Mouse (Mus musculus) limb, embryonic 13.5 days (tissue): ENCODE data around the gene Hs3st1. TPM values are rescaled to one million over a fixed set of nuclear protein-coding genes. Genes with fewer than 3 reads are reported as not detected.

Experiments
- ATAC-seq: fragments of 200-750 bp; cut with Nextera tagmentation; 2 replicates; pipeline ENCODE4 v1.8.0; 2017; ENCODE audit warnings: low read depth, moderate number of reproducible peaks, moderate TSS enrichment; ENCODE audit not compliant: low FRiP score
- H3K27ac ChIP-seq: fragments of 300-500 bp; sonication (generic); 2 replicates; pipeline ENCODE4 v1.5.1; 2015; ENCODE audit warnings: inconsistent platforms, mild to moderate bottlenecking, moderate library complexity
- H3K27me3 ChIP-seq: fragments of 300-500 bp; sonication (generic); 2 replicates; pipeline ENCODE4 v1.6.1; 2015; ENCODE audit warnings: mild to moderate bottlenecking, inconsistent platforms
- H3K36me3 ChIP-seq: fragments of 300-500 bp; sonication (generic); 2 replicates; pipeline ENCODE4 v1.6.1; 2015; ENCODE audit warnings: inconsistent platforms, mild to moderate bottlenecking, moderate library complexity
- H3K4me1 ChIP-seq: fragments of 300-500 bp; sonication (generic); 2 replicates; pipeline ENCODE4 v1.6.1; 2015; ENCODE audit warnings: inconsistent platforms
- H3K4me2 ChIP-seq: fragments of 300-500 bp; sonication (generic); replicated peaks from 2 replicates; pipeline ENCODE4 v1.6.1; 2015; ENCODE audit warnings: inconsistent platforms, mild to moderate bottlenecking, moderate library complexity
- H3K4me3 ChIP-seq: fragments of 300-500 bp; sonication (generic); 2 replicates; pipeline ENCODE4 v1.5.1; 2015; ENCODE audit warnings: moderate library complexity, mild to moderate bottlenecking, inconsistent platforms
- H3K9ac ChIP-seq: fragments of 300-500 bp; sonication (generic); 2 replicates; pipeline ENCODE4 v1.6.1; 2015; ENCODE audit warnings: mild to moderate bottlenecking, inconsistent platforms
- H3K9me3 ChIP-seq: fragments of 300-500 bp; sonication (generic); 2 replicates; pipeline ENCODE4 v1.6.1; 2016; ENCODE audit warnings: inconsistent platforms
- WGBS: fragments of 180-500 bp; shearing (Covaris S2); methylation state at CpG from one replicate; pipeline ENCODE4 v1.1.7; 2015; 5-methylcytosine and 5-hydroxymethylcytosine counted together
- polyA plus RNA-seq: library from polyadenylated mRNA; unstranded; fragments of >200 nt; fragmentation: Nextera tagmentation; extraction: Ambion mirVana; gene quantifications from 2 replicates; pipeline ENCODE4 v1.2.1, GENCODE M21; 2015

Gene Hs3st1
- polyA plus RNA-seq, 1 experiment from 2014 or later = 17.3 TPM

DNA sequence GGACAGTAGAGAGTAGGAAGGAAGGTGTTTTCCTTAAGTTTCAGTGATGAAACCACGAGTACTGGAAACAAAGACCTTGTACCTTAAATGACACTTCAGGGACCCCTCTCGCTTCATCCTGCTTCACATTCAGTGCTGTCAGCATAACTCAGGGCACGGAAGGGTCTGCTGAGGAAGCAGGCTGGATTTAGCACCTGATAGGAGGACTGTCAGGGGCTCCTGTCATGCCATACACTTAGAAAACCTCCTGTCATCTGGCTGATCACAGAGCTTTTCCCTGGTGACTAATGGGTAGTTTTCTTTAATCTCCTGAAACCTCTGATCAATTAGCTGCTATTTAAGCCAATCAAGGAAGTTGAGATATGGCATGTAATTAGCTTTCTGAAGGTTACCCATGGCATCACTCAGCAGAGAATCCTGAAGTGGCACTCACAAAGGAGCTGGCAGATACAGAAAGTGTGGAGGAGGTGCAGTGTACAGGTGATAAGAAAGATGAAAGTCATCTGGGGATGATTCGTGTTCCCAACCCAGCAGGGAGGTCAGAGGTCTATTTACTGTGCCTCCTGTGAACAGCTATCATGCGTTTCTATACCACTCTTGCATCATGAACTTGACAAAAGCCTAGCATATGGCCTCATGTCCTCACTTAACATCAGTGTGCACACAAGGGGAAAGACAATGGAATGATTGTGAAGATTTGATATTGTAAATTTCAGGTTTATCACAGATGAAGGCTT is 22.1 kb downstream of the Hs3st1 start:
- Histone ChIP-seq H3K27ac (no peak overlapping the region), H3K9ac (no peak overlapping the region), H3K4me3 (no peak overlapping the region), H3K9me3 (no peaks in the 10 kb centered on the region), H3K4me1 (no peaks in the 10 kb centered on the region), H3K4me2 (no peak overlapping the region), H3K36me3 (no peaks in the 10 kb centered on the region), H3K27me3 (no peaks in the 10 kb centered on the region)
- ATAC-seq = no peak
- 28% methylated on average over 5 of the region's 5 CpGs for WGBS

DNA sequence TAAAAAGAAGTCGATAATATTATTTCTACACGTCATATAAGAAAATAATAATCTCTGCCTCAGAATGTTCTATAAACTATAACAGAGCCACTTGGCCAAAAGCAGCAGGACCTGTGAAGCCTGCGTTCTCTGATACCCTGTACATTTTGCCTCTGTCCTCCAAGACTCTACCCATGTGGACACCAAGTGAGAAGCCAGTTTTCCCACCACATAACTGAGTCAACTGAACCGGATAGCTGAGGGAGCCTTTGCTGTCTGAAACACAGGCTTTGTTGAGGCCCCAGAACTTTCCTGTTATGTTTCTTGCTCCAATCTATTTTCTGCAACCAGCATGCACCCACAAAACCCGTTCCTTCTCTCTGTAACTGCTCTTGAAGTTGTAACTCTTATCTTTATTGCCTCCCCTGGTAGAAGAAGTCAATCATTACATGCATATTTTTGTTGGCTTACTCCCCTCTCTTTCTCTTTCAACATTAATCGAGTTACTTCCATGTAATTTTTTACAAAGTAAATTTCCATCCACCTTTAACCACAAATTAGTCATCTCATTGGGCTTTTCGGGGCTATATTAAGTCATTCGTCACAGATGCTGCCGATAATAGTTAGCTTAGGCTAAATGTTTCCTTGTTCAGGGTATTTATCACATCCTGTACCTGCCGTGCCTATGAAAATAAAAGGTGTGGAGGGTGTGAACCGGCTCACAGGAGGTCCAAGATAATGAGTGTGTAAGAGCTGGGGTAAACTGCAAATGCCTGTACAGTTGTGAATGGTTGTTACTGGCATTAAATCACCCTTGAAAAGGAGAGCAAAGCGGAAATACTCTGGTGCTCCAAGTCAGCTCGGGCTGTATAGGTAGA is 39.4 kb downstream of the Hs3st1 start:
- peaks cover 10% of the 10 kb centered on the region for H3K4me1 ChIP-seq
- peak overlapping the region; percentile 26 for H3K4me2 ChIP-seq
- WGBS = 40% methylated on average over 13 of the region's 13 CpGs
- no peak; the same call in 1 of the 2 replicates for ATAC-seq
- no peak overlapping the region for H3K9ac ChIP-seq
- no peak overlapping the region for H3K27ac ChIP-seq
- no peaks in the 10 kb centered on the region for H3K36me3 ChIP-seq
- H3K27me3 ChIP-seq = no peaks in the 10 kb centered on the region
- H3K4me3 ChIP-seq = no peak overlapping the region
- H3K9me3 ChIP-seq = no peaks in the 10 kb centered on the region

DNA sequence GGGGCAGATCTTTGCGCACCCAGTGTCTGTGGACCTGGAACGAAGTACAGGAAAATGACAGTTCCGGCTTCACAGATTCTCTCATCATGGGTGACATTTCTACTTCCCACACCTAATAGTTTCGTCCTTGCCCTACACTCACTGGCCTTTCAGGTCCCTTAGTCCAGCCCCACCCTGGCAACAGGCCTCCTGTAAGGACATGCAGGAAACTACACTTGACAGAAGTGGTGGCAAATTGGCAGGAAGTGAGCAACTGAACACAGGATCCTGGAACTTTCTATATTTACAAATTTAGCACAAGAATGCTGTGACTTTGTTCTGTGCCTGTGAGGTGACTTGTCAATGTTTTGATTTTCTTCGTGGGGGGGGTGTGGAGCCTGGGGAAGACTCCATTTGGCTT is 40.1 kb downstream of the Hs3st1 start:
- no peaks in the 10 kb centered on the region for H3K9me3 ChIP-seq
- no peak for ATAC-seq
- 76% methylated on average over 5 of the region's 5 CpGs for WGBS
- H3K4me1 ChIP-seq = peaks cover 10% of the 10 kb centered on the region
- no peak overlapping the region for H3K9ac ChIP-seq
- H3K36me3 ChIP-seq = no peaks in the 10 kb centered on the region
- H3K27me3 ChIP-seq = no peaks in the 10 kb centered on the region
- no peak overlapping the region for H3K4me3 ChIP-seq
- H3K27ac ChIP-seq = no peak overlapping the region
- H3K4me2 ChIP-seq = no peak overlapping the region

DNA sequence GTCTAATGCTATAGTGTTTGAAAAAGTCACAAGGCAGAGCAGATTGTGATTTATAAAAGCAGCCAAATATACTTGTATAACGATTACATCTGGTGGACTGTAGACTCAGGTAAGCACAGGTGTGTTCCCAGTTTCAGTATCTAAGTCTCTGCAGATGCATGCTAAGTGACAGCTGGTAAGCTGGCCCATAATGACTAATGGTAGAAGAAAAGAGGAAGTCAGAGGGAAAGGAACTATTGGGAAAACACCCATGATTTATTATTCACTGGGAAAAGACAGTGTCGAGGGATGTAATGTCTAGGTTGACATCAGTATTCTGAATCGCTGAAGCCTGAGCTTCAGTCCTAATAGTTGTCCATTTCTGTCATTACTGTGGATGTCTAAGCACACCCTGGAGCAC is 49.7 kb downstream of the Hs3st1 start:
- H3K4me3 ChIP-seq = no peak overlapping the region
- H3K9ac ChIP-seq = no peak overlapping the region
- 83% methylated on average over 3 of the region's 3 CpGs for WGBS
- H3K27ac ChIP-seq = no peak overlapping the region
- no peaks in the 10 kb centered on the region for H3K4me1 ChIP-seq
- H3K27me3 ChIP-seq = peaks cover 7% of the 10 kb centered on the region; the same call in 1 of the 2 replicates
- H3K9me3 ChIP-seq = no peaks in the 10 kb centered on the region
- no peak for ATAC-seq
- H3K36me3 ChIP-seq = no peaks in the 10 kb centered on the region
- no peak overlapping the region for H3K4me2 ChIP-seq

DNA sequence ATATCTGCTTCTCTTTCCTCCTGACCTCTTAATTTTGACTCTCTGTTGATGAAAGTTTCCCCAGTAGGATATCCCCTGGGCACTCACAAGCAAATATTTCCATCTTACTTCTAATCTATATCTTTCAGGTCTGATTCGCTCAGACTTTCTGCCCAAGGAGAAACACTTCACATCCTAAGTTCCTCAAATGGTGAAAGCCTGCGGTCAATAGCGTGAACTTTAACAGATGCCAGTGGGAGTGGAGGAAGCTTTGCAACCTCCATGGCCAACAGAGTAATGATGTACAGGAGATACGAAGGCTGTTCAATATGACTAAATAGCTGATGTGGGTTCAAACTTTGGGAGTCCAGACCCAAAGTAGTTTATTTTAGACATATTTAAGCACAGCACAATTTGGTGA is 94.4 kb downstream of the Hs3st1 start:
- no peak overlapping the region for H3K4me2 ChIP-seq
- WGBS = 96% methylated on average over 4 of the region's 4 CpGs
- H3K4me1 ChIP-seq = no peaks in the 10 kb centered on the region
- no peaks in the 10 kb centered on the region for H3K36me3 ChIP-seq
- no peaks in the 10 kb centered on the region for H3K27me3 ChIP-seq
- no peak overlapping the region for H3K4me3 ChIP-seq
- H3K9ac ChIP-seq = no peak overlapping the region
- no peaks in the 10 kb centered on the region for H3K9me3 ChIP-seq
- H3K27ac ChIP-seq = no peak overlapping the region
- ATAC-seq = no peak

DNA sequence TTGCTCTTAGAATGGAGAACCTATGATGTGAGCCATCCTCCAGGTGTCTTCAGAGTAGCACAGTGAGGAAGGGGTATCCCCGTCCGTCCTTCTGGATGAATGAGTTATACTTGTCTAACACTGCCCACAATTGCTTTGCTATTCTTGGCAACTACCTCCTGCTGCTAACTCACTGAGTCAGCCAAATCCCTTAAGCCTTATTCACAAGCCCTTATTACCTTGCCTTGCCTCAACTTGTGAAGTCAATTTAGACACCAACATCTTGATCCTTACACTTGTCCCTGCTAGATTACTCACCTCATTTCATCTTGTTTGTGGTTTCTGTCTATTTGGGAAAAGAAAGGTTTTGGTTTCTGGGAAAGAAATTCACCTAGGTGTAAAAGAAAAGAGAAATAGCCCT is 95.9 kb downstream of the Hs3st1 start:
- 63% methylated on average over 2 of the region's 2 CpGs for WGBS
- Histone ChIP-seq H3K4me2 (no peak overlapping the region), H3K4me3 (no peak overlapping the region), H3K36me3 (no peaks in the 10 kb centered on the region), H3K27me3 (no peaks in the 10 kb centered on the region), H3K9me3 (no peaks in the 10 kb centered on the region), H3K9ac (no peak overlapping the region), H3K27ac (no peak overlapping the region), H3K4me1 (no peaks in the 10 kb centered on the region)
- ATAC-seq = no peak

DNA sequence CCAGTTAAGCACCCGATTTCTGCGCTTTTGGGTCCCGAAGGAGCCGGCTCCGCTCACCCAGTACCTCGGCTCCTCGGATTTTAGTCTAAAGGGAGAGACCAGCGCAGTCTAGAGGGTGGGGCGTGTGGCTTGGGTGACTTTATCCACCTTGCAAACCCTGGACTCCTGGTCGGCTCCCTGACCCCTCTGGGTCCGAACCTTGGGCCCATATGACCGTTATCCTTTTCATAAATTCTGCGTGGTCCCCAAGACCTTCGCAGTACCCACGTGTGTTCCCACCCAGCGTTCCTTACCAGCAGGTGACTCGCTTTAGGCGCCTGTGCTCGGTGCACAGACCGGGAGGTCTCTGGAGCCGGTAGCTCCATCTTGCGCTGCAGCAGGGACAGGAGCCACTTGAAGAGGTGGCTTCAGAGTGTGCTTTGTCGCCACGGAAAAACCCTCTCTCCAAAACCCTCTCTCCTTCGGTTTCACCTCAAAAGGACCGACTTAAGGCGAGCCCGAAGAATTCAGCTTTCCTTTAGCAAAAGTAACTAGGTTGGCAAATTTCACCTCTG is 110.4 kb downstream of the Hs3st1 start:
- Histone ChIP-seq H3K36me3 (no peaks in the 10 kb centered on the region), H3K4me3 (peak overlapping the region; percentile 63), H3K27ac (no peak overlapping the region), H3K9ac (peak overlapping the region; percentile 69), H3K4me2 (peak overlapping the region; percentile 97), H3K9me3 (no peaks in the 10 kb centered on the region), H3K27me3 (peaks cover 69% of the 10 kb centered on the region), H3K4me1 (peaks cover 15% of the 10 kb centered on the region)
- no peak; the same call in 1 of the 2 replicates for ATAC-seq
- under 1% methylated on average over 28 of the region's 28 CpGs for WGBS

DNA sequence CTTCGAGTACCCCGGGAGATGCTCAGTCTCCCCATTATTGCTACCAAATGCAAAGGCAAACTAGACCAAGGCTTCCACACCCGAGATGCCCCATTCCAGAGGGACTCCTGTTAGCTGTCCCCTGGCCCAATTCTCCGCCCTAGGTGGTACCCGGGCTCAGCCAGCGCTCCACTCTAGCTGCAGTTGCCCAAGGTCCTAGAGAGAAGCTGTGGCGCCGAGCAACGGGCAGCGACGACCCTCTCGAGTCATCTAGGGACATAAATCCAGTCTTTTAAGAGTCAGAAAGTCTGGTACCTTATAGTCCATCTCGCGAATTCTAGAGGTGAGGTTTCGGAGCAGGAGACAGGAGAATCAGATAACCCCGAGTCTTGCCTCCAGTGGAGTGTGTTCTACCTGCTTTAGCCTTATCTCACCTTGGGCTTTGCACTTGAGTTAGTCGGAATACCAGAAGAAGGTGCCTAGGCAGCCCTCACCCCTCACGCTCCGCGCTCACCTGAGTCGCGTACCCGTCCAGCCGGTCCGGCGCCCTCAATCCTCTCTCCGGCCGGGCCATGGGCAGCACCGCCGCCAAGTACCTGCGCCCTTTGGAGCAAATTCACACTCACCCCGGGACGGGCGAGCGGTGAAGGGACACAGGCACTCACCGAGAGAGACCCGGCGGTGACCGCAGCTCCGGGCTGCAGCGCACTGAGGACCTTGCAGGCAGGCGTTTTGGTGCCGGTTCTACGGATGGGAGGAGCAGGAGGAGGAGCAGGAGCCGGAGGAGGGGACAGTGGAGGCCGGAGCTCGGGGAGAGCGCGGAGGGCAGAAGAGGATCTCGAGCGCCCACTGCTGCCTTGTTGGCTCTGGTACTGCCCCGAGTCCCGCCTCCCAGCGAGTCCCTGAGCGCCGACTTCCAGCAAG is 111.1 kb downstream of the Hs3st1 start:
- peak; percentile 94 for ATAC-seq
- peak overlapping the region; percentile 63 for H3K4me3 ChIP-seq
- no peaks in the 10 kb centered on the region for H3K36me3 ChIP-seq
- no peak overlapping the region for H3K27ac ChIP-seq
- H3K9ac ChIP-seq = peak overlapping the region; percentile 69
- peaks cover 18% of the 10 kb centered on the region for H3K4me1 ChIP-seq
- H3K9me3 ChIP-seq = no peaks in the 10 kb centered on the region
- WGBS = 2% methylated on average over 54 of the region's 56 CpGs
- peaks cover 71% of the 10 kb centered on the region for H3K27me3 ChIP-seq
- H3K4me2 ChIP-seq = peak overlapping the region; percentile 97

DNA sequence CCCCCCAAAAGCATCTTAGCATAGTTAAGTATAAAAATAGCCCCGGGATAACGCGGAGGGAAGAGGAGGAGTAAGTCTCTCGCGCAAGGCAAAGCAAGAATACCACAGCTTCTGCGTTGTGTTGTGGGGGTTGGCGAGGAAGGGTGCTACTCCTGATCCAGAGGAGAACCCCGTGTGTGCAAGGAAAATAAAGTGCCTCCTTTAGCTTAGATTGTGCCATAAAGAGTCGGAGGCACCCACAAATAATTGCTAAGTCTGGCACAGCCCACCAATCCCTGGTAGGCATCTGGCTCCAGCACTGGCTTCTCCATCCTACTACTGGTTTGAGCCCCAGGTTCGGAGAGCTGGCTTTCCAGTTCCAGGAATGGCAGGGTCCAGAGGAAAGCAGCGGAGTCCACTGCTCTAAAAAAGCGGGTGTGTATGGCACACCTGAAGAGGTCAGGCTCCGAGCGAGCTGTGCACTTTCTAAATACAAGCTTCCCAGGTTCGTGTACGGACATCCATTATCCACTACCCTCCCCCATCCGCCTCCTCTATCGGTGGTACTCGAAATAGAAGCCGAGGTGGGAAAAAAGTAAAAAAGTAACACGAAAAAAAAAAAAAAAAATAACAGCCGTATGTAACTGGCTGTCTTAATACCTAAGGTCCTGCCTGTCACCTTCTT is 111.9 kb downstream of the Hs3st1 start:
- peak overlapping the region; percentile 97 for H3K4me2 ChIP-seq
- 2% methylated on average over 22 of the region's 22 CpGs for WGBS
- peaks cover 70% of the 10 kb centered on the region for H3K27me3 ChIP-seq
- no peak for ATAC-seq
- H3K9me3 ChIP-seq = no peaks in the 10 kb centered on the region
- H3K27ac ChIP-seq = no peak overlapping the region
- H3K36me3 ChIP-seq = no peaks in the 10 kb centered on the region
- H3K4me3 ChIP-seq = peak overlapping the region; percentile 63
- peaks cover 18% of the 10 kb centered on the region for H3K4me1 ChIP-seq
- H3K9ac ChIP-seq = peak overlapping the region; percentile 69

DNA sequence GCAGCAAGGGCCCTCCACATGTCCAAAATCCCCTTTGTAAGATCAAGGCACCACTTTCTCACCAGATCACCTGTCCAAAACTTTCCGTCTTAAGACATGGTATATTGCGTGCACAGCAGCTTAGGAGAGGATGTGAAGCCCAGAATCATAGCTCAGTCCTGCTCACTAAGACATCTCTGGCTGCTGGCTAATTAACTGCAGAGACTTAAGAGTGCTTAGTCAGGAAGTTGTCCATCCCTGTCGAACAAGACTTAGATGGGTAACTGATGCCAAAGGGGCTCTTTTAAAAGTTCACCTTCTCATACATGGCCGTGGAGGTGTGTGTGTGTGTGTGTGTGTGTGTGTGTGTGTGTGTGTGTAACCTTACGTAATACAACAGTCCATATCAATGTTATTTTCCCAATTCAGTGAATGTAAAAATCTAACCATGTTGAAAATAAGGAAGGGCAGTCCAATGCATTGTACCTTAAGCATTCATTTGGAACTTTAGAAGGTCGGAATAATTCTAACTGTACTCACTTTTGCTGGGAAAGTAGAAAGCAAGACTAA is 113.0 kb downstream of the Hs3st1 start:
- Histone ChIP-seq H3K4me2 (peak overlapping the region; percentile 97), H3K36me3 (no peaks in the 10 kb centered on the region), H3K27ac (no peak overlapping the region), H3K4me1 (peaks cover 18% of the 10 kb centered on the region), H3K4me3 (peak overlapping the region; percentile 63), H3K27me3 (peaks cover 64% of the 10 kb centered on the region), H3K9ac (no peak overlapping the region), H3K9me3 (no peaks in the 10 kb centered on the region)
- no peak for ATAC-seq
- WGBS = 54% methylated on average over 6 of the region's 6 CpGs
